Mouse (Mus musculus): ENCODE results near the gene Kif6.

GRCm38 (mm10) chr17:49894471-49894870, 279.5 kb downstream of the Kif6 start:
- TF ChIP-seq CTCF (IDR thresholded peaks at IDR 0.05; ENCODE audit: extremely low read depth, insufficient read depth, insufficient read length, insufficient replicate concordance) (no peak), POLR2A (IDR thresholded peaks at IDR 0.05; ENCODE audit: low read depth, low read length) (no peak)

All from spleen, adult 2 months (tissue).